Mouse (Mus musculus) hindbrain, embryonic 11.5 days (tissue): ENCODE data around the gene Hist1h2ag. TPM values are rescaled to one million over a fixed set of nuclear protein-coding genes. Genes with fewer than 3 reads are reported as not detected.

ENCODE experiments used
- ATAC-seq: fragments of 200-750 bp; cut with Nextera tagmentation; 2 replicates; pipeline ENCODE4 v1.8.0; 2017; ENCODE audit warnings: mild to moderate bottlenecking, moderate TSS enrichment, moderate library complexity; ENCODE audit not compliant: low FRiP score
- DNase-seq: peaks from one replicate; pipeline ENCODE4 v3.0.0-alpha.2; 2015; ENCODE audit warnings: low spot score
- H3K27ac ChIP-seq: fragments of 300-500 bp; sonication (generic); 2 replicates; pipeline ENCODE4 v1.5.1; 2014; ENCODE audit warnings: mild to moderate bottlenecking, low read depth, low read length
- H3K27me3 ChIP-seq: fragments of 300-500 bp; sonication (generic); 2 replicates; pipeline ENCODE4 v1.6.1; 2014; ENCODE audit warnings: mild to moderate bottlenecking, low read length, moderate library complexity, mixed read lengths; ENCODE audit not compliant: control insufficient read depth, insufficient read depth
- H3K36me3 ChIP-seq: fragments of 300-500 bp; sonication (generic); 2 replicates; pipeline ENCODE4 v1.6.1; 2014; ENCODE audit warnings: mild to moderate bottlenecking, low read length, moderate library complexity, mixed read lengths; ENCODE audit not compliant: control insufficient read depth, insufficient read depth
- H3K4me1 ChIP-seq: fragments of 300-500 bp; sonication (generic); replicated peaks from 2 replicates; pipeline ENCODE4 v1.6.1; 2014; ENCODE audit warnings: low read length, mixed read lengths; ENCODE audit not compliant: control insufficient read depth, insufficient read depth
- H3K4me2 ChIP-seq: fragments of 300-500 bp; sonication (generic); replicated peaks from 2 replicates; pipeline ENCODE4 v1.6.1; 2014; ENCODE audit warnings: mild to moderate bottlenecking, low read depth, low read length
- H3K4me3 ChIP-seq: fragments of 300-500 bp; sonication (generic); 2 replicates; pipeline ENCODE4 v1.5.1; 2014; ENCODE audit warnings: low read depth, low read length
- H3K9ac ChIP-seq: fragments of 300-500 bp; sonication (generic); 2 replicates; pipeline ENCODE4 v1.6.1; 2014; ENCODE audit warnings: low read depth, low read length
- H3K9me3 ChIP-seq: fragments of 300-500 bp; sonication (generic); 2 replicates; pipeline ENCODE4 v1.6.1; 2016; ENCODE audit warnings: low read length; ENCODE audit not compliant: control insufficient read depth
- WGBS: fragments of 180-500 bp; shearing (Covaris S2); extraction: QIAGEN DNeasy Blood & Tissue Kit; methylation state at CpG from one replicate; pipeline ENCODE4 v1.1.7; 2014; 5-methylcytosine and 5-hydroxymethylcytosine counted together
- polyA plus RNA-seq: library from polyadenylated mRNA; unstranded; fragments of >200 nt; fragmentation: Nextera tagmentation; extraction: Ambion mirVana; gene quantifications from 2 replicates; pipeline ENCODE4 v1.2.1, GENCODE M21; 2014

The Hist1h2ag gene
- polyA plus RNA-seq, 1 experiment from 2014 or later = 60.3 TPM

DNA sequence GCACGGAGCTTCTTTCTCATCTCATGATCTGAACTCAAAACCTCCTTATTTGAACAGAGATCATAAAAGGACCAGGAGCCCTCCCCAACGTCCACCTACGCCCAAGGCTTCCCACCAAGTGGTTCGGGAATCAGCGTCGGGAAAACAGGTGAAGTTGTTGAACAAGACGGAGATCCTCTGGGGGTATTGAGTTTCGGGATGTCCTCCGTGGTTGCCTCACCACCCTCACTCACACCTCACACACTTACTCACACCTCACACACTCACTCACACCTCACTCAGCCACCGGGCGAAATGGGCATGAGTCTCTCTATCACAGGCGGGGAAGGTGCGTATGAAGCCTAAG, 45.9 kb downstream of the Hist1h2ag start:
- H3K36me3 ChIP-seq = no peaks in the 10 kb centered on the region
- no peak overlapping the region for H3K27ac ChIP-seq
- H3K9me3 ChIP-seq = no peaks in the 10 kb centered on the region
- no peak for DNase-seq
- peak overlapping the region; percentile 23 for H3K4me3 ChIP-seq
- WGBS = under 1% methylated on average over 13 of the region's 13 CpGs
- 0 out of 2 replicates have a peak, but pooled peaks have one; percentile 39 for ATAC-seq
- peaks cover 66% of the 10 kb centered on the region for H3K27me3 ChIP-seq
- no peak overlapping the region for H3K9ac ChIP-seq
- H3K4me1 ChIP-seq = peaks cover 2% of the 10 kb centered on the region; the same call in 1 of the 2 replicates
- peak overlapping the region; percentile 41 for H3K4me2 ChIP-seq

DNA sequence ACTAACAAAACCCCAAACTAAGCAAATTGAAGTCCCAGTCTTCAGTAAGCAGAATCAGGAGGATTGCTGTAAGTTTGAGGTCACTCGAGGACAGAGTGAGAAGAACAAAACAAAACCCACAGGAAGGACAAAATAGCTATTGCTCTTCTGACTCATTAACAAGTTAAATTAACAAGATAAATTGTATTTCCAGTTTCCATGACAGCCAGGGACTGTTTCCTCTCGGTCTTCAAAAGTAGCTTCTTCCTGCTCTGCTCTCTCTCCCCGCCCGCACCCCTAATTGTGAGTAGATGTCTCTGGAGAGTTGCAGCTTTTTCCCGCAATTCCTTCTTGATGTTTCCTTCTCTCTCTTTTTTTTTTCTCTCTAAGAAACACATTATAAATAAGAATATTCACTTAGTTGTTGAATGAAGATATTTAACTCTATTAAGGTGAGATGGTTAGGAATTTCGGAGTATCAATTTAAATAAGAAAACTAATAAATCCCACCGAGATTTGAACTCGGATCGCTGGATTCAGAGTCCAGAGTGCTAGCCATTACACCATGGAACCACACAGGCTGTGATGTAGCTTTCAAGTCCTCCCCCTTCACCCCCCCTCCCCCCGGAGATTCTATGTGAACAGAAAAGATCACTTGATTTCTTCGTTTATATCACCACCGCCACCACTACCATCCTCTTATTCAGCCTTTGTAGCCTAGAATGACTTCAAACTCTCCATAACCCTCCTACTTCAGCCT, 46.5 kb downstream of the Hist1h2ag start:
- WGBS = 4% methylated on average over 12 of the region's 12 CpGs

DNA sequence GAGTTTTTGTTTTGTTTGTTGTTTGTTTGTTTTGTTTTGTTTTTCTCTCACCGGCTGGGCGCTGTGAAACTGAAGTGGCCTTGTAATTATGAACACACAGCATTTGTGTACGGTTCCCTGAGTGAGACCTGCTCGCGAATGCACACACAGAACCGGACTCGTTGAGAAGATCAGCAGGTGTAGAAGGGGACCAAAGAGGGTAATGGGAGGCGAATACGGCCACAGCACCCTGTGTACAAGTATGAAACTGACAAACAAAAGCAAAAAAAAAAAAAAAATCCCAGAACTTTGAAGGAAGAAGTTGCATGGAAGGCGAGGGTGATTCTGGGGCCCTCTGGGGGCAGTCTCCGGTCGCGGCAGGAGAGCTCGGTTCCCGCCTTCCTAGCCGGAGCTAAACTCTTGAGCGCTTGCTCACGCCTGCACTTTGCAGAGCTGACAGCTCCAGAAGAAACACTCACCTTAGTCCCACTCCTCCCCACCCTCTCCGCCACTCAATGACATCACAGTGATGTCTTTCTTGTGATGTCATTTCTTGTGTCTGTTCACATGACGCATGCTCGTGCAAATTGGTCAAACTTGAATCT, 47.3 kb downstream of the Hist1h2ag start:
- H3K27ac ChIP-seq = no peak overlapping the region
- peaks cover 52% of the 10 kb centered on the region for H3K27me3 ChIP-seq
- no peak overlapping the region for H3K9ac ChIP-seq
- H3K4me1 ChIP-seq = peaks cover 2% of the 10 kb centered on the region; the same call in 1 of the 2 replicates
- H3K9me3 ChIP-seq = no peaks in the 10 kb centered on the region
- H3K36me3 ChIP-seq = no peaks in the 10 kb centered on the region
- DNase-seq (peak; percentile 69), ATAC-seq (peak; percentile 51; the same call in 1 of the 2 replicates)
- 1% methylated on average over 21 of the region's 21 CpGs for WGBS
- H3K4me2 ChIP-seq = peak overlapping the region; percentile 57
- peak overlapping the region; percentile 26 for H3K4me3 ChIP-seq

More for the DNA sequence above, 46.5 kb downstream of the Hist1h2ag start:
- Histone ChIP-seq H3K4me2 (peak overlapping the region; percentile 57), H3K4me3 (peak overlapping the region; percentile 26), H3K9ac (no peak overlapping the region), H3K27ac (no peak overlapping the region), H3K36me3 (no peaks in the 10 kb centered on the region), H3K4me1 (peaks cover 2% of the 10 kb centered on the region; the same call in 1 of the 2 replicates), H3K9me3 (no peaks in the 10 kb centered on the region), H3K27me3 (peaks cover 61% of the 10 kb centered on the region)
- ATAC-seq = 0 out of 2 replicates have a peak, but pooled peaks have one; percentile 30
- DNase-seq = peak; percentile 73

DNA sequence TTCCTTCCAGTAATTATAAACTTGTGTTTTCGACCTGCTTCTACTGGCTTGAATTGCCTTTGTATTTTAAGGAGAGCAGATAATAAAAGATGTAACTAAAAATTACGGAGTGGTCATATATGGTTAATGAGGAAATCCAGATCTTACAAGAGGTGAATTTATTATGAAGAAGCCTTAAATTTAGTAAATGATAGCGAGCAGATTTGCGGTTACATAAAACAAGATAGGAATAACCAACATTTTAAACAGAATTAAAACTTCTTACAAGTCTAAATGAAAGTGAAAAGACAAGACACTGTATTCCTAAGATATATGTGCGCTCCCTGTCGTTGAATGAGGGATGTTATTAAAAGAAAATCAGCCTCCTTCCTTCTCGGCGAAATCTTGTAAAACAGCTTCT, 47.8 kb downstream of the Hist1h2ag start:
- Histone ChIP-seq H3K9ac (no peak overlapping the region), H3K4me1 (peaks cover 2% of the 10 kb centered on the region; the same call in 1 of the 2 replicates), H3K4me2 (peak overlapping the region; percentile 57), H3K36me3 (no peaks in the 10 kb centered on the region), H3K27me3 (peaks cover 47% of the 10 kb centered on the region), H3K9me3 (no peaks in the 10 kb centered on the region), H3K4me3 (peak overlapping the region; percentile 26), H3K27ac (no peak overlapping the region)
- DNase-seq (no peak), ATAC-seq (no peak)
- 5% methylated on average over 8 of the region's 8 CpGs for WGBS

DNA sequence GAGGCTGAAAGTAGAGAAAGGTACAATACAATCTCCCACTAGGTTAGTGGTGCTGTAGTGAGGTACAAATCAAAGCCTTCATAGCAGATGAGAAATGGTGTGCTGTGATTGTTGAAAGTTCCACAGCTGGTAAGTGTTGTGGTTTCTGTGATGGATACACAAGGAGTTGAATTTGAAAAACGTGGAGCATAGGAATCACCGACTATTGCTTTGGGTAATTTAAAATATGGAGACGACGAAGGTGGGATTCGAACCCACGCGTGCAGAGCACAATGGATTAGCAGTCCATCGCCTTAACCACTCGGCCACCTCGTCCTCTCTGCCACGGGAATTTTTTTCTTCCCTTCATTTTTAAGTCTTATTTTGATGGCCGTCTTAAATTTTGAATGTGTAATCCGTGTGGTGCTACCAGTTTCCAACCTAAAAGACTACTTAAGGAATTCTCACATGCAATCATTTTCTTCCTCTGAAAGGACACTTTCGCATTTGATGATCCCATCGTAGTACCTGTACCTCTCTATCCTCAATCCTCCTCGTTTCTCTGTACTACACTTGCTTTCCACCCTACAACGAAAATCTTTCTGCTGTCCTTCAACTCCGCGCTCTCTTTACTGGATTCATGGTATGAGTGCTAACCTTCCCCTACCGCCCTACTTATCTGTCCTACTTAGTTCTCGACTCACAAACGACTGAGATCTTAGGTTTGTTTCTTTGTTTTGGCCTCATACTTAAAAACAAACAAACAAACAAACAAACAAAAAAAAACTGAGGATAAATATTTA, 48.6 kb downstream of the Hist1h2ag start:
- DNase-seq (peak; percentile 72), ATAC-seq (no peak)
- H3K9me3 ChIP-seq = no peaks in the 10 kb centered on the region
- H3K36me3 ChIP-seq = no peaks in the 10 kb centered on the region
- H3K27me3 ChIP-seq = peaks cover 41% of the 10 kb centered on the region
- H3K4me3 ChIP-seq = no peak overlapping the region
- WGBS = under 1% methylated on average over 22 of the region's 22 CpGs
- no peak overlapping the region for H3K4me2 ChIP-seq
- peaks cover 2% of the 10 kb centered on the region; the same call in 1 of the 2 replicates for H3K4me1 ChIP-seq
- no peak overlapping the region for H3K9ac ChIP-seq
- H3K27ac ChIP-seq = no peak overlapping the region

DNA sequence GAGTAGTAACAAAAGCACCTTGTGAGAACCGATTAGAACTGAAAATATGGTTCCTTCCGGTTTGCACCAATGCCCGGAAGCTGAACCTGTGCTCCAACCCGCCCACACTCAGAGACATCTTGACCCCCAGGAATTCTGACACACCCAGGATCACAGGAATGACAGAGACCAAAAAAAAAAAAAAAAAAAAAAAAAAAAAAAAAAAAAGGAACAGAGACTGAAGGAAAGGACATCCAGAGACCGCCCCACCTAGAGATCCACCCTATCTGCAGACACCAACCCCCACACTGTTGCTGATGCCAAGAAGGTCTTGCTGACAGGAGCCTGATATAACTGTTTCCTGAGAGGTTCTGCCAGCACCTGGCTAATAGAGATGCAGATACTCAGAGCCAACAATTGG, 50.2 kb downstream of the Hist1h2ag start:
- DNase-seq = no peak
- 88% methylated on average over 5 of the region's 5 CpGs for WGBS
- Histone ChIP-seq H3K4me3 (no peak overlapping the region), H3K9me3 (no peaks in the 10 kb centered on the region), H3K27ac (no peak overlapping the region), H3K27me3 (peaks cover 26% of the 10 kb centered on the region), H3K36me3 (no peaks in the 10 kb centered on the region), H3K4me2 (no peak overlapping the region), H3K9ac (no peak overlapping the region), H3K4me1 (peaks cover 2% of the 10 kb centered on the region; the same call in 1 of the 2 replicates)
- ATAC-seq = no peak

Other genes starting within 250 kb of the Hist1h2ag start
- gene Hist1h2bq, start 232.7 kb downstream of the Hist1h2ag start, polyA plus RNA-seq = 17.8 and 18.7 TPM in 2 replicates
- gene Hist1h2ao, start 232.5 kb downstream of the Hist1h2ag start, polyA plus RNA-seq = 2.1 TPM in 1 of 2 replicates, not detected in the other
- not detected in 2 replicates for gene Hist1h4m, start 231.2 kb downstream of the Hist1h2ag start, polyA plus RNA-seq
- gene Hist1h4n, start 210.7 kb downstream of the Hist1h2ag start, polyA plus RNA-seq = 13.4 and 14.6 TPM in 2 replicates
- 4,676 and 4,856 TPM in 2 replicates for gene Hist1h2ap, start 209.4 kb downstream of the Hist1h2ag start, polyA plus RNA-seq
- 18.1 and 18.6 TPM in 2 replicates for gene Hist1h2br, start 209.2 kb downstream of the Hist1h2ag start, polyA plus RNA-seq
- gene Zfp184, start 97.8 kb downstream of the Hist1h2ag start, polyA plus RNA-seq = 25.7 and 27.8 TPM in 2 replicates
- gene Pom121l2, start 61.8 kb downstream of the Hist1h2ag start, polyA plus RNA-seq = 0.11 TPM in 2 replicates
- 0.51 TPM in 1 of 2 replicates, not detected in the other for gene Prss16, start 33.2 kb downstream of the Hist1h2ag start, polyA plus RNA-seq
- 8.4 and 11.9 TPM in 2 replicates for gene Hist1h2ah, start 7.4 kb downstream of the Hist1h2ag start, polyA plus RNA-seq
- 7.2 and 10.2 TPM in 2 replicates for gene Hist1h2bk, start 7.1 kb downstream of the Hist1h2ag start, polyA plus RNA-seq
- gene Hist1h4i, start 1.6 kb downstream of the Hist1h2ag start, polyA plus RNA-seq = 31.2 and 31.4 TPM in 2 replicates
- 14.0 and 15.2 TPM in 2 replicates for gene Hist1h2bj, start 270 bp upstream of the Hist1h2ag start, polyA plus RNA-seq
- gene Vmn1r188, start 41.5 kb upstream of the Hist1h2ag start, polyA plus RNA-seq = not detected in 2 replicates
- not detected in 2 replicates for gene Vmn1r189, start 62.9 kb upstream of the Hist1h2ag start, polyA plus RNA-seq
- gene Vmn1r191, start 141.0 kb upstream of the Hist1h2ag start, polyA plus RNA-seq = not detected in 2 replicates
- gene Vmn1r192, start 148.2 kb upstream of the Hist1h2ag start, polyA plus RNA-seq = not detected in 2 replicates
- gene Vmn1r193, start 180.2 kb upstream of the Hist1h2ag start, polyA plus RNA-seq = not detected in 2 replicates
- gene Vmn1r194, start 201.3 kb upstream of the Hist1h2ag start, polyA plus RNA-seq = not detected in 2 replicates
- gene Vmn1r195, start 227.6 kb upstream of the Hist1h2ag start, polyA plus RNA-seq = not detected in 2 replicates
- not detected in 2 replicates for gene Vmn1r196, start 247.0 kb upstream of the Hist1h2ag start, polyA plus RNA-seq